Mouse (Mus musculus) hindlimb bud, embryonic 11.5 days (tissue): ENCODE measurements around the gene Foxp4.

Experiments
- DNase-seq: peaks from one replicate; pipeline ENCODE4 v3.0.0-alpha.2; 2012; ENCODE audit warnings: low read depth, low spot score; ENCODE audit errors: extremely low spot score

Gene Foxp4

GRCm38 (mm10) chr17:47924383-47925339, at the start of gene Foxp4:
Foxp4 (minus strand) TSS chr17:47924645.
- peak; percentile 88 for DNase-seq

- no peak for DNase-seq
Measured at GRCm38 (mm10) chr17:47973563-47974472, 49.4 kb upstream of the Foxp4 start.

GRCm38 (mm10) chr17:47965885-47966505, 41.5 kb upstream of the Foxp4 start:
- no peak for DNase-seq

- no peak for DNase-seq
Measured at GRCm38 (mm10) chr17:47958046-47958790, 33.8 kb upstream of the Foxp4 start.

- DNase-seq, result no peak
Measured at GRCm38 (mm10) chr17:47956486-47956885, 32.0 kb upstream of the Foxp4 start.

GRCm38 (mm10) chr17:47955054-47955741, 30.8 kb upstream of the Foxp4 start:
- no peak for DNase-seq

GRCm38 (mm10) chr17:47953231-47953630, 28.8 kb upstream of the Foxp4 start:
- DNase-seq, result no peak

- no peak for DNase-seq
Measured at GRCm38 (mm10) chr17:47952368-47953081, 28.1 kb upstream of the Foxp4 start.

- no peak for DNase-seq
Measured at GRCm38 (mm10) chr17:47951452-47951851, 27.0 kb upstream of the Foxp4 start.

- DNase-seq, result no peak
Measured at GRCm38 (mm10) chr17:47950831-47951230, 26.4 kb upstream of the Foxp4 start.

GRCm38 (mm10) chr17:47949441-47949840, 25.0 kb upstream of the Foxp4 start:
- DNase-seq, result no peak

GRCm38 (mm10) chr17:47948753-47949152, 24.3 kb upstream of the Foxp4 start:
- DNase-seq, result no peak

GRCm38 (mm10) chr17:47946921-47947420, 22.5 kb upstream of the Foxp4 start:
- DNase-seq, result no peak

- DNase-seq, result no peak
Measured at GRCm38 (mm10) chr17:47946111-47946510, 21.7 kb upstream of the Foxp4 start.

GRCm38 (mm10) chr17:47943103-47943870, 18.8 kb upstream of the Foxp4 start:
- peak; percentile 58 for DNase-seq

- no peak for DNase-seq
Measured at GRCm38 (mm10) chr17:47942008-47942407, 17.6 kb upstream of the Foxp4 start.

GRCm38 (mm10) chr17:47938839-47939238, 14.4 kb upstream of the Foxp4 start:
- DNase-seq, result no peak

GRCm38 (mm10) chr17:47937926-47938600, 13.6 kb upstream of the Foxp4 start:
- no peak for DNase-seq
